Mouse (Mus musculus): ENCODE data around the gene Vmo1.

DNA sequence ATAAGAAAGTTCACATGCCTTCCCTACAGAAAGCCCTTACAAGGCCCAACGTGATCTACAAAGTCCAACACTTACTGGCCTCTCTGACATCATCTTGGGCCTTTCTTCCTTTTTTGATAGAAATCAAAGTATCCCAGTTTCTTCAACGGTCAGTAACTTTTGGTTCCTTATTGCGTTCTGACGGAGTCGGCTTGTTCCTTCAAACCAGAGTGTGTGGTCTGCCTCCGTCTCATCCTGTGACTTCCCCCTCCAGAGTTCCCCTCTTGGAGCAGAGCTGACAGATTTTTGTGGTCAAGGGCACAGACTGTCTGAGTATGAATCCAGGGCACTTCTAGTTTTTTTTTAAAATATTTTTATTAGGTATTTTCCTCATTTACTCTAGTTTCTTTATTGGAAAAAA, 24.7 kb downstream of the Vmo1 start:
- TF ChIP-seq POLR2A (IDR thresholded peaks at IDR 0.05; ENCODE audit: low read depth, low read length) = no peak
- no peak for TF ChIP-seq CTCF (IDR thresholded peaks at IDR 0.05; ENCODE audit: extremely low read depth, insufficient read depth, insufficient read length, insufficient replicate concordance)

Measured in spleen, adult 2 months (tissue).